Mouse (Mus musculus): ENCODE measurements around the gene Gng3.
"Not testable (repeated sequence)": the region's sequence is repeated elsewhere in the genome, so short reads cannot be mapped to it uniquely, and the experiment has no call there.

Gene Gng3

GRCm38 (mm10) chr19:8848356-8848755, 9.4 kb upstream of the Gng3 start:
- no peak for DNase-seq (ENCODE audit: extremely low read depth, low read depth, low spot score)

DNA sequence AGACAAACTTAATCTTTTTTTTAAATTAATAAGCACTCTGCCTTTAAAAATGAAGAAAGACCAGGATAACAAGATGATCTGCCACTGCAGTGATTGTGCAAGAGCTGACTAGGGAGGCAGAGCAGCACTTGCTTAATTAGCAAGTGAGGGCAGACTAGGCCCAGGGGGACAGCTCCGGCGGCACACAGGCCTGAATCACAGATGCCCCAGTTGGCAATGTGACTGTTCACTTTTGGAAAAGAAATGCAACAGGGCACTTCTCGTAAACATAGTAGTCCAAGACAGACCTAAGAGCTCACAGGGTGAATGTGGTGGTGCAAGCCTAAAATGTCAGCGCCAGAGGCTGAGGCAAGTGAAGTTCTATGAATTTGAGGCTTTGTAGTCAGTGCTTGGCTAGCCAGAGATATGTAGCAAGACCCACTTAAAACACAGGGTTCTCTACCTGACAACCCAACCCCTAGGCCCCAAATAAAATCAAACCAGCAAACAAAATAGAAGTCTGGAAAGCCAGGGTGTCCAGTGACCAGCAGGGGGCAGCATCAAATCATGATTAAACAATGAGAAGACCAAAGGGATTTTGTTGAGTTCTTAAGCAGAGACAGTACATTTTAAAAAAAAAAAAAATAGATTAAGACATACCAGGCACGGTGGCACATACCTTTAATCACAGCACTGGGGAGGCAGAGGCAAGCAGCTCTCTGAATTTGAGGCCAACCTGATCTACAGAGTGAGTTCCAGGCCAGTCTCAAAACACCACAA, 5.6 kb upstream of the Gng3 start:
- peak; percentile 98 for DNase-seq (ENCODE audit: extremely low read depth, low read depth, low spot score)

- no peak for DNase-seq (ENCODE audit: extremely low read depth, low read depth, low spot score)
These were observed 4.0 kb upstream of the Gng3 start for GRCm38 (mm10) chr19:8842961-8843360.

DNA sequence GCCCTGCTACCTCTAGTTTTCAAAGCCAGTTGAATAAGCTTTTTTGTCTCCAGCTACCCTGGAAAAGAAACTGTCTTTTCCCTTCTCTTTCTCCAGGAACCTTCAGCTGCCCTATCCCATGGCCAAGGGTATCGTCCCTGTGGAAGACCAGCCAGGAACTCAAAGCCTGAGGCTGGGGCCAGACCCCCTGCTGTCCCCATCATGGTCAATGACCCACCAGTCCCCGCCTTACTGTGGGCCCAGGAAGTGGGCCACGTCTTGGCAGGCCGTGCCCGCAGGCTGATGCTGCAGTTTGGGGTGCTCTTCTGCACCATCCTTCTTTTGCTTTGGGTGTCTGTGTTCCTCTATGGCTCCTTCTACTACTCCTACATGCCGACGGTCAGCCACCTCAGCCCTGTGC, 2.0 kb upstream of the Gng3 start:
- no peak for DNase-seq (ENCODE audit: extremely low read depth, low read depth, low spot score)

DNA sequence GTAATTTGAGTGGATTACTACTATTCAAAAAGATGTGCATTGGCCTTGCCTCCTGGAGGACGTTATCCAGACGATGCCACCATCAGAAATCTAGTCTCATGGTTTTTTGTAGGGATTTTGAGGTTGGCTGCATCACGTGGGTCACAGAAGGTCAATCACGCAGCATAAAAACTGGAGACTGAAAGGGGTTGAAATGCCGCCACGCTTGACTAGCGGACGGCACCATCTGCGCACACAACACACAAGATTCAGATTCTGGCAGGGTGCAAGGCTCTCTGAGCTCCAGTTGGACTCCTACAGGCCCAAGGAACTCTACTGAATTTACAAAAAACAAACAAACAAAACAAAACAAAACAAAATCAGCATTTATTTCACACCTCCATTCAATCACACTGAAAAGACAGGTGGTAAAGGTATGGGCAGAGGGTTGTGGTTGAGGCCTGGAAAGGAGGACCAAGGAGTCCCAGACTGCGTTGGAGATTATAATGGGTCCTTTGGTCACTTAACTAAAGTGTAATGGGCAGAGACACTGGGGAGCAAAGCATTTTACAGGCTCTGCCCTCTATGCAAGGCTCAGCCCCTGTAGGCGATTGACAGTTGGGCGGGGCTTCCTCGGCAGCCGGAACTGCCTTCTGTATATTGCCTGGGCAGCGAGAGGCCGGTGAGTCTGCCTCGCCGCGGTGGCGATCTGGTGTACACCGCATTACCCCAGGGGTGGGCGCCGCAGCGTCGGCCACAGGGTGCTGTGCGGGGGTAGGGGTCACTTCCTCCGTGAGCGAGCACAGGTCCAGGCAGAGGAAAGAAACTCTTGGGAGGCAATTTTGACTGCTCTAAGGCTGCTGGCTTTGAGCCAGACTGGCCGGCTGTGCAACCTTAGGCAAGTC, 1.2 kb upstream of the Gng3 start:
- no peak for DNase-seq (ENCODE audit: extremely low read depth, low read depth, low spot score)

DNA sequence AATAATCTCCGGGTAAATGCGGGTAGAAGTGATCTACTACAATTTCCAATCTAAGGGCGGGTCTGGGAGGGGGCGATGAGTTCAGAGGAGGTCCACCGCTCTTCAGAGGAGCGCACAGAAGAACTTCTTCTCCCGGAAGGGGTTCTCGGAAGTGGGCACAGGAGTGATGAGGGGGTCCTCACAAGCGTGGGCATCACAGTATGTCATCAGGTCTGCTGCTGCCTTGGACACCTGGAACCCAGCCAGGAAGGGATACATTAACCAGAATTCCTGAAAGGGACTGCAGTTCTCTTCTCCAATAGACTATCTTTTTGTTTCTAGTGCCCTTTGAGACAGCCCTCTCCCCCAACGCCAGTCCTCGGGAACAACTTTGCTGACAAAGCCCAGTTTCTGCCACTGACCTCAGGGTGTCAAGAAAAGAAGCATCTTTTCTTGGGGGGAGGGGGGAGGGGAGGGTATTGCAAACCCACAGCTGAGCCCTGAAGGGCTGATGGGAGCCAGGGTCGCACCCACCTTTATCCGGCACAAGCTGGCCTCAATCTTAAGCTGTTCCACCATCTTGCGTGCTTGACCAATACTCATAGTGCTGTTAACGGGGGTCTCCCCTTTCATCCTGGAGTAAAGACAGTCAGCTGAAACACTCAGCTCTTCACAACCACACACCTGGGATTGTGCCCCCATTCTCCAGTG, 808 bp downstream of the Gng3 start:
- DNase-seq (ENCODE audit: extremely low read depth, low read depth, low spot score), result no peak

DNA sequence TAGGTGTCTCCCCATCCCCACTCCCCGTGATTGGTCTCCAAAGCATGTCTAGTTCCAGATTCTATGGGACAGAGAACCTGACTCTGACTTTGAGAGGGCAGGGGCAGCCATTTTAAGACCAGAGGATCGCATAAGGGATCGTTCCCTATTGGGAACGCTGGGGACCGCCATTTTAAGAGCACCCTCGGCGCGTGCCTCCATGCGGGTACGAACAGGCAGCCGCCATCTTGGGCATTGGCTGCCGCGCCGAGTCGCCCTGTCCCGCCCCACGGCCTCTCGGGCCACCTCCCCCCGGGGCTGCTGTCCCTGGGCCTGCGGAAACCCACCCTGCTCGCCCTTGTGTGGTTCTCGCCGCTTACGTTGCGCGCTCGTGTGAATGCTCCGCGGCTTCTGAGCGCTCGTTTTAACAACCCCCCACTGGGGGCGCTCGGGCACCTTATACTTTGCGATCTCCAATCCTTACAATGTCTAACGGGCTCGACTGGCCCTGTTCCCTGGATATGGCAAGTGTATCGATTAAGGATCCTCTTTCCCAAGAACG, 1.7 kb downstream of the Gng3 start, which contains the start of gene Bscl2:
Bscl2 (plus strand) TSS at position 217 of the 541 bp plus-strand sequence.
- no peak for DNase-seq (ENCODE audit: extremely low read depth, low read depth, low spot score)

DNA sequence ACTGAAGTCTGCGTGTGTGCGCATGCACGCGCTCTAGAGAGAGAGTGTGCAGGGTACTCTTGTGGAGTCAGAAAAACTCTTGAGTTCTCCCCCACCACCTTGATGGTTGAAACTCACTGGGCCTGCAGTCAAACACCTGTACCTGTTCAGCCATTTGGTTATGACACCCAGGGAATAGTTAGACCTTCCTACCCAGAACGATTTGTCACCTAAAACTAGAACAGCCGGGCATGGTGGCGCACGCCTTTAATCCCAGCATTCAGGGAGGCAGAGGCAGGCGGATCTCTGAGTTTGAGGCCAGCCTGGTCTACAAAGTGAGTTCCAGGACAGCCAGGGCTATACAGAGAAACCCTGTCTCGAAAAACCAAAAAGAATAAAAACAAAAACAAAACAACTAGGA, 2.7 kb downstream of the Gng3 start:
- DNase-seq (ENCODE audit: extremely low read depth, low read depth, low spot score), result not testable (repeated sequence)

DNA sequence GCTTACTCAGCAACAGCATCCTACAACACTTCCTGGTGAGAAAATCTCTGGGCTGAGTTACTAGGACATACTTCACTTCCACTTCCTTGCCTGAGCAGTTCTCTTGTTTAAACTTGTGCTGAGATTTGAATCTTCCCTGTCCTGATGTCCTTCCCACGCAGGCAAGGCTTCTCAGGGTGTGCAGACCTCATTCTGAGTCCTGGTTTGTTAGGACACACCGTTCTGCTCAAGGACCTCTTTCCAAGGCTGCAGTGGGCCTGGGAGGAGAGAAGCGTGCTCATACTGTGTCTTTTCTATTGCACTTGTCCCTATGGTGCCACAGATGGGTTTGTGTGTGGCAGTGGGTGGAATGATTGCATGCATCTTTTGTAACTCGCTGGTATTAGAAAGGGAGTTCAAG, 6.0 kb downstream of the Gng3 start:
- DNase-seq (ENCODE audit: extremely low read depth, low read depth, low spot score), result no peak

- no peak for DNase-seq (ENCODE audit: extremely low read depth, low read depth, low spot score)
These were observed 7.7 kb downstream of the Gng3 start for GRCm38 (mm10) chr19:8831262-8831661.

DNA sequence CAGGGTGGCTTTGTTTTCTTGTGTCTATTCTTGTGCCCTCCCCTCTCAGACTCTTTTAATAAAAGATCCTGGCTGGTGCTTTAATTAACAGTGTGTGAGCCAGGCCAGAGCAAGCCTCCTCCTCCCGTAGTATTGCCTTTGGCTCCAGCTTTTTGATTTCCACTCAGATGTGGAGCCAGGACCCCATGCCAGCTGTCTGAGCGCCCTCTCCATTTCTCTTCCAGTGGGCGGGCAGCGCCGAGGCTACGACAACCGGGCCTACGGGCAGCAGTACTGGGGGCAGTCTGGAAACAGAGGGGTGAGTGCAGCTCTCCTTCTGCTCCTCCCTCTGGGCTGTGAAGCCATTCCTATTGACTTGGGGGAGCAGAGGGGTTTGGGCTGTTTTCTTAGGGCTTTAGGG, 8.3 kb downstream of the Gng3 start:
- DNase-seq (ENCODE audit: extremely low read depth, low read depth, low spot score), result no peak

- DNase-seq (ENCODE audit: extremely low read depth, low read depth, low spot score), result no peak
These were observed 9.3 kb downstream of the Gng3 start, which contains the start of gene AC129217.1 for GRCm38 (mm10) chr19:8829660-8830059. Gene AC129217.1 (plus strand): TSS chr19:8829773.

- no peak for DNase-seq (ENCODE audit: extremely low read depth, low read depth, low spot score)
These were observed 16.3 kb downstream of the Gng3 start for GRCm38 (mm10) chr19:8822696-8823095.

GRCm38 (mm10) chr19:8821146-8821545, 17.8 kb downstream of the Gng3 start:
- no peak for DNase-seq (ENCODE audit: extremely low read depth, low read depth, low spot score)

GRCm38 (mm10) chr19:8820424-8820956, 18.5 kb downstream of the Gng3 start:
- no peak for DNase-seq (ENCODE audit: extremely low read depth, low read depth, low spot score)

- DNase-seq (ENCODE audit: extremely low read depth, low read depth, low spot score), result peak; percentile 88
These were observed 19.2 kb downstream of the Gng3 start, which contains the start of gene Hnrnpul2 for GRCm38 (mm10) chr19:8819596-8820423. Gene Hnrnpul2 (plus strand): TSS chr19:8820010.

- peak; percentile 97 for DNase-seq (ENCODE audit: extremely low read depth, low read depth, low spot score)
These were observed 20.0 kb downstream of the Gng3 start, which contains the start of gene Ttc9c for GRCm38 (mm10) chr19:8818801-8819595. Gene Ttc9c (minus strand): TSS chr19:8819333.

DNA sequence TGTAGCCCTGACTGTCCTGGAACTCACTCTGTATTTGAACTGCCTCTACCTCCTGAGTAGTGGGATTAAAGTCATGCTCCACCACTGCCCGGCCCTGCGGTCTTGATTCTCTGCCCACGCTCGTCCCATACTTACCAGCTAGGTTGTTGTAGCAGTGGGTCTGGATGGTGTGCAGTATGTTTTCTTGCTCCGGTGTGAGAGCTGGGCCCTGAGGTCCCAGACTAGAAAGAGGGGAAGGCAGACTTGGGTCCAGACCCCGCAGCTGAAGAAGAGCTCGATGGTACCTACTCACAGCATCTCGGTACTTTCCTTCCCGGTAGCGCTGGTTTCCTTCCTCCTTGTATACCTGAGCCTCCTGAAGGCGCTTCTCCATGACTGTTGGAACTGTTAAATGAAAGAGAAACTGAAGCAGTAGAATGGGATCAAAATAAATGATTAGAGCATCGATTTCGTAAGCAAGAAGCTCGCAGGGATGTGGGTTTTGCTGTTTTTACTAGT, 20.6 kb downstream of the Gng3 start:
- DNase-seq (ENCODE audit: extremely low read depth, low read depth, low spot score), result no peak

DNA sequence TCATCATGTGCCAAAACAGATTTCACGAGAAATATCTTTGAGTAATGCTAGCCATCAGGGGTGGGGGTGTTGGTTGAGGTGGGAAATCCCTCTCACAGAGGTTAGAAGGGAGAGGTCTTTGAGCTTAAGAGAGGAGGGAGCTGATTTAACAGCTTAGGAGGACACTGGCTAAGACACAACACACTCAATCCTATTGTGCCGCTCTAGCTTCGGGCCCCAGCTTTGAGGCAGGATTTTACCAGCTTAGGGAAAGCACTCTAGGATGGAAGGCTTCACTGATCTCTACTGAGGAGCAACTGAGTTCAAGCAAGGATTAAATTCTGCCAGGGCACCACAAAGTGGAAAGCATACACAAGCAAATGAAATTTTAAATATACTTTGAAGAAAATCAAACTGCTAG, 22.0 kb downstream of the Gng3 start:
- no peak for DNase-seq (ENCODE audit: extremely low read depth, low read depth, low spot score)
